Mouse (Mus musculus) hindbrain, embryonic 16.5 days (tissue): ENCODE data around the gene Aggf1. TPM values are rescaled to one million over a fixed set of nuclear protein-coding genes. Genes with fewer than 3 reads are reported as not detected.
"Not testable (repeated sequence)": the region's sequence is repeated elsewhere in the genome, so short reads cannot be mapped to it uniquely, and the experiment has no call there.

Experiments
- ATAC-seq: fragments of 200-750 bp; cut with Nextera tagmentation; 2 replicates; pipeline ENCODE4 v1.8.0; 2017; ENCODE audit warnings: moderate TSS enrichment, moderate library complexity
- H3K27ac ChIP-seq: fragments of 300-500 bp; sonication (generic); 2 replicates; pipeline ENCODE4 v1.5.1; 2014; ENCODE audit warnings: low read depth, mild to moderate bottlenecking, control low read depth, low read length, moderate library complexity
- H3K27me3 ChIP-seq: fragments of 300-500 bp; sonication (generic); replicated peaks from 2 replicates; pipeline ENCODE4 v1.6.1; 2014; ENCODE audit warnings: low read length; ENCODE audit not compliant: control insufficient read depth, insufficient read depth
- H3K36me3 ChIP-seq: fragments of 300-500 bp; sonication (generic); 2 replicates; pipeline ENCODE4 v1.6.1; 2014; ENCODE audit warnings: mild to moderate bottlenecking, low read length, moderate library complexity, mixed read lengths; ENCODE audit not compliant: control insufficient read depth, insufficient read depth
- H3K4me1 ChIP-seq: fragments of 300-500 bp; sonication (generic); 2 replicates; pipeline ENCODE4 v1.6.1; 2014; ENCODE audit warnings: low read depth, low read length; ENCODE audit not compliant: control insufficient read depth, insufficient read depth
- H3K4me2 ChIP-seq: fragments of 300-500 bp; sonication (generic); 2 replicates; pipeline ENCODE4 v1.6.1; 2014; ENCODE audit warnings: mild to moderate bottlenecking, low read length, control low read depth, moderate library complexity
- H3K4me3 ChIP-seq: fragments of 300-500 bp; sonication (generic); 2 replicates; pipeline ENCODE4 v1.5.1; 2014; ENCODE audit warnings: mild to moderate bottlenecking, low read length, control low read depth, moderate library complexity
- H3K9ac ChIP-seq: fragments of 300-500 bp; sonication (generic); 2 replicates; pipeline ENCODE4 v1.6.1; 2014; ENCODE audit warnings: low read depth, mild to moderate bottlenecking, control low read depth, low read length, moderate library complexity
- H3K9me3 ChIP-seq: fragments of 300-500 bp; sonication (generic); 2 replicates; pipeline ENCODE4 v1.6.1; 2014; ENCODE audit warnings: mild to moderate bottlenecking, low read length, moderate library complexity; ENCODE audit not compliant: control insufficient read depth
- WGBS: fragments of 180-500 bp; shearing (Covaris S2); extraction: QIAGEN DNeasy Blood & Tissue Kit; methylation state at CpG from one replicate; pipeline ENCODE4 v1.1.7; 2014; 5-methylcytosine and 5-hydroxymethylcytosine counted together
- polyA plus RNA-seq: library from polyadenylated mRNA; unstranded; fragments of >200 nt; fragmentation: Nextera tagmentation; extraction: Ambion mirVana; gene quantifications from 2 replicates; pipeline ENCODE4 v1.2.1, GENCODE M21; 2015

Gene Aggf1
- polyA plus RNA-seq, 1 experiment from 2014 or later: 31.4 TPM

DNA sequence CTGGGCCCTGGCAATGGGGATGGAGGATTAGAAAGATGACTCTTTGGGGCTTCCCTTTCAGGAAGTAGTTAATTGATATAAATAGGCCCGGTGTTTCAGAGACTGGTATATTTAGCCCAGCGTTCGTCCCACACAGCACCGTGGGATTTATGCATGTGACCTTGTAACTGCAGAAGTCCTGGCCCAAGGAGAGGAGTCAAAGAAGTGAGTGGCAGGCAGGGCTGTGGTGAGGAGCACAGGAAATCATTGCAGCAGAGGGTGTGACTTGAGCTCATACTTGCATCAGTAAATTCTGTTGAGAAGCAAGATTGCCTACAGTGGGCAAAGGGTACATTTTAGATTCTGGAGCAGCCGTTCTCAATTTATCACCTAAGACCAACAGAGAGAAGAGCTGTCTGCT lies 7.3 kb upstream of the Aggf1 start:
- no peak overlapping the region for H3K9ac ChIP-seq
- no peaks in the 10 kb centered on the region for H3K36me3 ChIP-seq
- H3K4me2 ChIP-seq: no peak overlapping the region
- no peaks in the 10 kb centered on the region for H3K4me1 ChIP-seq
- WGBS: 86% methylated on average over 5 of the region's 5 CpGs
- no peaks in the 10 kb centered on the region for H3K27me3 ChIP-seq
- no peak overlapping the region for H3K27ac ChIP-seq
- H3K4me3 ChIP-seq: no peak overlapping the region
- ATAC-seq: no peak
- no peaks in the 10 kb centered on the region for H3K9me3 ChIP-seq

DNA sequence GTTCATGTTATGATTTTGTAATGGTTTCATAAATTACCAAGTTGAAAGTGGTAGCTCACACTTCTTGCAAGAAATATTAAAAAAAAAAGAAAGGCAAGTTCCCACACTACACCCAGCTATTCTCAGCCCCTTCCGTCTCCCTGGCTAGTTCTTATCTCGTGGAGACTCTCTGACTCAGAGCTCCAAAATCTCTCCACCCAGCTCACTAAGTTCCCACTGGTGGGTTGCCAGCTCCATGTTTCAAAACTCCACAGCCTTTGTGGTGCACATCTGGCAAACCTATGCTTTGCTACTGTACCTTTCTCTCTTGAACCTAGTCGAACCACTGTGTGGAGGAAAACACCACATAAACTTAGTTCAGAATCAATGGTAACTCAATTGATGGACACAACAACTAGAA lies 3.5 kb upstream of the Aggf1 start:
- H3K4me3 ChIP-seq: no peak overlapping the region
- no peak for ATAC-seq
- H3K9ac ChIP-seq: no peak overlapping the region
- WGBS: 90% methylated on average over 3 of the region's 3 CpGs
- no peaks in the 10 kb centered on the region for H3K36me3 ChIP-seq
- H3K4me1 ChIP-seq: peaks cover 5% of the 10 kb centered on the region
- H3K4me2 ChIP-seq: no peak overlapping the region
- H3K9me3 ChIP-seq: no peaks in the 10 kb centered on the region
- no peaks in the 10 kb centered on the region for H3K27me3 ChIP-seq
- no peak overlapping the region for H3K27ac ChIP-seq

DNA sequence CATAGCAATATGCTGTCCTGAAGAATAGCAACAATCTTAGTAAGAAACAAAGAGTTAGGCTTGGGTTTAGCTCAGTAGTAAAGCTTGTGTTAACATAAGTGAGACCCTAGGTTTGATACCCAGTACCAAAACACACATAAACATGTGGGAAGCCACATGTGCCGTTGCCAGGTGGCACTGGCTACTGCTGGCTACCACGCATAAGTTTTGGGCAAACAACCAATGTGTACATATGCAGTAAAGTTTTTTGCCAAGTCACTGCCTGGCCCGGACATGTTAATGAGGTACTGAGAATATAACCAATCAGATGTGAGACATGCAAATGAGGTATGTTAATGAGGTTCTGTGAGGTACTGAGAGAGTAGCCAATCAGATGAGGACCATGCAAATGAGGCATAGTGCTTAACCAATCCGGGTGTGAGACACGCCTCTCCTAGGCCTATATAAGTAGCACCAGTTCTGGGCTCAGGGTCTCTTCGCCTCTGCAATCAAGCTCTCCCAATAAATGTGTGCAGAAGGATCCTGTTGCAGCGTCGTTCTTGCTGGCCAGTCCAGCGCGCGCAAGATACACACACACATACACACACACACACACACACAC lies 1.6 kb upstream of the Aggf1 start:
- H3K9ac ChIP-seq, ATAC-seq, H3K9me3 ChIP-seq, H3K4me3 ChIP-seq, H3K27ac ChIP-seq, H3K4me2 ChIP-seq, H3K27me3 ChIP-seq, H3K36me3 ChIP-seq: not testable (repeated sequence)
- 97% methylated on average over 11 of the region's 11 CpGs for WGBS
- peaks cover 10% of the 10 kb centered on the region for H3K4me1 ChIP-seq

DNA sequence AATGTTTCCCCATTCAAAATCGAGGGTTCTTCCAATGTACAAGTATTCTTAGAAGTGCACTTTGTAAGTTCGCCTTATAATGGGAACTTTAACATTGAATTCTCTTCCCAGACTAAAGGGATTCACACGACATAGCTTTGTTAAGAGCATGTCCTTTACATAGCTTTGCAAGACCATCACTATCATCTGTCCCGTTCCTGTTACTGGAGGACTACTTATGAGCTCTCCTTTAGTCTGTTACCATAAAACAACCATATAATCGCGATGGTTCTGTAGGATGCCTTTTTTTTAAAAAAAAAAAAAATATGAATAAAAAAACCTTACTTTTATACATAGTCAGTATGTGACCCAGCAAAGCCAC lies 382 bp upstream of the Aggf1 start:
- peaks cover 10% of the 10 kb centered on the region for H3K4me1 ChIP-seq
- no peaks in the 10 kb centered on the region for H3K27me3 ChIP-seq
- H3K27ac ChIP-seq: peak overlapping the region; percentile 83
- peak overlapping the region; percentile 52 for H3K9ac ChIP-seq
- H3K4me3 ChIP-seq: peak overlapping the region; percentile 100
- peaks cover 6% of the 10 kb centered on the region; the same call in 1 of the 2 replicates for H3K36me3 ChIP-seq
- 29% methylated on average over 6 of the region's 6 CpGs for WGBS
- peak; percentile 61 for ATAC-seq
- peak overlapping the region; percentile 61 for H3K4me2 ChIP-seq
- no peaks in the 10 kb centered on the region for H3K9me3 ChIP-seq

DNA sequence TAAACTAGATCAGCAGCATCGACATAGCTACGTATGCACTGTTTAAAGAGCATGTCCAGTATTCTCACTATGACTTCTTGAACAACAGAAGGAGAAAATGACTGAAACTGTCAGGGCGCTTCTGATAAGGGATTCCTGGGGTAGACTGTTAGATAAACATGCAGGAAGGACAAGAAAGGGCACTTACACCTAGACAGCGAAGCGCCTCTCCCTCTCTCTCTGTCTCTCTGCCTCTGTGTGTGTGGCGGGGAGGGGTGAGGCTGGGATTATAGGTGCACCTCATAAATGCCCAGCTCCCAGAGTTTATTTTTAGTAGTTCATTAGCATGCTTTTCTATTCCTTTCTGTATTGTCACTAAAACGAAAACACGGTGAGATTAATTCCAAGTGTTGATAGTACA lies 8.8 kb downstream of the Aggf1 start:
- H3K9ac ChIP-seq: no peak overlapping the region

DNA sequence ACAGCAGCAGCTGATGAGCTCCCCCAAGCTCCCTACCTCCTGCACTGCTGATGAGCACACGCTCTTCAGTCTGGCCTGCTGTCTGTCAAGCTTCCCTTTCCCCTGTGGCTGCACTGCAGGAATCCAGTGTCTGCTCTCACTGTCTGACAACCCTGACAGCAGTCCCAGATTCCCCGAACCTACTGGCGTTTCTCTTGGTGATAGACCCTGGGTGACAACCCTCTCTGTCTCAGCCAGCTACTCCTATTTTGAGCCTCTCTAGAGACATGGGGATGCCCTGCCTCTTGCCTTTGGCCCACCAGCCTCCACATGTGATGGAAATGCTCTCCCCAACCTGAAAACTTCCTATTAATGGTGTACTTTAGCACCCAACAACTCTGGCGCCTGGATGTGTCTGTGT lies 11.7 kb downstream of the Aggf1 start:
- no peaks in the 10 kb centered on the region for H3K4me1 ChIP-seq
- H3K4me3 ChIP-seq: no peak overlapping the region
- H3K36me3 ChIP-seq: peaks cover 22% of the 10 kb centered on the region
- no peaks in the 10 kb centered on the region for H3K9me3 ChIP-seq
- H3K27me3 ChIP-seq: no peaks in the 10 kb centered on the region
- no peak overlapping the region for H3K4me2 ChIP-seq
- no peak overlapping the region for H3K27ac ChIP-seq
- WGBS: 72% methylated on average over 4 of the region's 4 CpGs
- ATAC-seq: no peak
- H3K9ac ChIP-seq: no peak overlapping the region

More for the DNA sequence above, 8.8 kb downstream of the Aggf1 start:
- 94% methylated on average over 8 of the region's 8 CpGs for WGBS
- Histone ChIP-seq H3K9me3 (no peaks in the 10 kb centered on the region), H3K4me3 (no peak overlapping the region), H3K27me3 (no peaks in the 10 kb centered on the region), H3K27ac (no peak overlapping the region), H3K4me1 (no peaks in the 10 kb centered on the region), H3K36me3 (peaks cover 41% of the 10 kb centered on the region), H3K4me2 (no peak overlapping the region)
- no peak for ATAC-seq

DNA sequence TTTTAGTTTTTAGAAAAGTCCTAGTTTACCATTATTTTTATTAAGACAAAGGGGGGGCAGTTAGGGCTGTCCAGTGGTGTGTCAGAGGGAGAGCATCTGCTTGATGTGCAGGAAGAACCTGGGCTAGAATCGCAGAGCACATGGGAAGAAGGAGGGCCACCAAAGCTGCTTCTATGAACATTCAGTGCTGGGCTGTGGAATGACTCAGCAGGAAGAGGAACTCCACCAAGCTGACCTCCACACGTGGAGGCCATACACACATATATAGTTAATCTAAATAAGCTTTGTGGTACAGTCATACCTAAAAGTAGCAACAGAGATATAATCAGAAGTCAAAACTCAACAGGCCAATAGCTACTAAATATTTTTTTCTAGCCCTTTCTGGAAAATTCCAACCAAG lies 16.9 kb downstream of the Aggf1 start:
- H3K9me3 ChIP-seq: no peaks in the 10 kb centered on the region
- H3K9ac ChIP-seq: no peak overlapping the region
- H3K4me2 ChIP-seq: no peak overlapping the region
- H3K27me3 ChIP-seq: no peaks in the 10 kb centered on the region
- peaks cover 24% of the 10 kb centered on the region for H3K36me3 ChIP-seq
- no peak for ATAC-seq
- H3K4me1 ChIP-seq: no peaks in the 10 kb centered on the region
- H3K4me3 ChIP-seq: no peak overlapping the region
- 90% methylated on average over 2 of the region's 2 CpGs for WGBS
- H3K27ac ChIP-seq: no peak overlapping the region

DNA sequence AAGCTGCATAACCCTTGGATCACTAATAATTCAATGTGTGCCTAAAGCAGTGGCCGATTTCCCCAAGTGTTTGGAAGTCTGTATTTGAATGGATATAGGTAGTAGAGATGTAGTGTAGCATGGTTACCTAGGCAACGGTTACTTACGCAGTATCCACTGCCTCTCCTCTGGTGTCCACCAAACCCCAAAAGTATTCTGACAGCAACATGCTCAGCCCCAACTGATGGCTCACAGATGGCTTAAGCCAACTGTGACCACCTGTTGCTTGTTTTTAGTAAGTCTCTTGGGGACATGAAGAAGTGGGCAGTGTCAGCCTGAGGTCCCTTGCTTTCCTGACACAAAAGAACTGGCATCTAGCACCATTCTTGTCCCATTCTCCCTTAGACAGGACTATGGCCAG lies 26.7 kb downstream of the Aggf1 start:
- no peak overlapping the region for H3K27ac ChIP-seq
- no peaks in the 10 kb centered on the region for H3K9me3 ChIP-seq
- H3K4me1 ChIP-seq: no peaks in the 10 kb centered on the region
- 87% methylated on average over 3 of the region's 3 CpGs for WGBS
- H3K36me3 ChIP-seq: peaks cover 23% of the 10 kb centered on the region
- no peak for ATAC-seq
- no peaks in the 10 kb centered on the region for H3K27me3 ChIP-seq
- no peak overlapping the region for H3K4me3 ChIP-seq
- H3K9ac ChIP-seq: no peak overlapping the region
- no peak overlapping the region for H3K4me2 ChIP-seq

DNA sequence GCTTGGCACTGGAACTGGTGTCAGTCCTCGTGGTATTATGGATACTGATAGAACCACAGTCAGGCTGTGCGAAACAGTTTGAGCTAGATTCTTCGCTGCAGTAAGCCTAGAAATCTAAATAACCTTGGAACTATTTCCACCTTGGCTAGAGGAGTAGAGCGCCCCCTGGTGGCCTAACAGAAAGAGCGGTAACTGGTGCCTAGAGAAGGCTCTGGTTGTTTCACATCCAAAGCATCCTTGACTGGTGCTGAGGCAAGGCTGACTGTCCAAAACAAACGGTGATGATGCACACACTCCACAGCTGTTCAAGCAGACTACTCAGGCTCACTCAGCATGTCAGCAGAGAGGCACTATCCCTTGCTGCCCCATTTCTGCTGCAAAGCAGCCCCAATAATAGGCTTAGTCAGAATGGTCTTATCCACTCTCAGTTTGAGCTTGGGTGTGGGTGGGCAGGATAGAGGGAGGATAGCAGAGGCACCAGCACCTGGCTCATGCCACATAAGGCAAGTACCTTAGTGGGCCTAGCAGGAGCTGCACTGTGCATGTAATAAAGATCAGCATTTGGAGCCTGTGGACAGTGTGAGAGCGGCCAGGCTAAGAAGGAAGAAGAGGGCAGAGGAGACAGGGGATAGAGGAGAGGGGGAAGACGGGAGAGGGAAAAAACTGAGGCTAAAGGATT lies 28.0 kb downstream of the Aggf1 start:
- ATAC-seq: peak; percentile 73
- Histone ChIP-seq H3K4me1 (no peaks in the 10 kb centered on the region), H3K9me3 (no peaks in the 10 kb centered on the region), H3K4me3 (no peak overlapping the region), H3K4me2 (no peak overlapping the region), H3K9ac (no peak overlapping the region), H3K27me3 (no peaks in the 10 kb centered on the region), H3K36me3 (peaks cover 17% of the 10 kb centered on the region), H3K27ac (no peak overlapping the region)
- WGBS: 29% methylated on average over 8 of the region's 8 CpGs
